Mouse (Mus musculus) urinary bladder, postnatal 0 days (tissue): ENCODE data around the gene Psmb1. TPM values are rescaled to one million over a fixed set of nuclear protein-coding genes. Genes with fewer than 3 reads are reported as not detected.

ENCODE experiments used
- polyA plus RNA-seq: library from polyadenylated mRNA; unstranded; fragments of >200 nt; fragmentation: Nextera tagmentation; extraction: Ambion mirVana; gene quantifications from 2 replicates; pipeline ENCODE4 v1.2.1, GENCODE M21; 2015

Psmb1 gene
- polyA plus RNA-seq: 205 and 219 TPM in 2 replicates

DNA sequence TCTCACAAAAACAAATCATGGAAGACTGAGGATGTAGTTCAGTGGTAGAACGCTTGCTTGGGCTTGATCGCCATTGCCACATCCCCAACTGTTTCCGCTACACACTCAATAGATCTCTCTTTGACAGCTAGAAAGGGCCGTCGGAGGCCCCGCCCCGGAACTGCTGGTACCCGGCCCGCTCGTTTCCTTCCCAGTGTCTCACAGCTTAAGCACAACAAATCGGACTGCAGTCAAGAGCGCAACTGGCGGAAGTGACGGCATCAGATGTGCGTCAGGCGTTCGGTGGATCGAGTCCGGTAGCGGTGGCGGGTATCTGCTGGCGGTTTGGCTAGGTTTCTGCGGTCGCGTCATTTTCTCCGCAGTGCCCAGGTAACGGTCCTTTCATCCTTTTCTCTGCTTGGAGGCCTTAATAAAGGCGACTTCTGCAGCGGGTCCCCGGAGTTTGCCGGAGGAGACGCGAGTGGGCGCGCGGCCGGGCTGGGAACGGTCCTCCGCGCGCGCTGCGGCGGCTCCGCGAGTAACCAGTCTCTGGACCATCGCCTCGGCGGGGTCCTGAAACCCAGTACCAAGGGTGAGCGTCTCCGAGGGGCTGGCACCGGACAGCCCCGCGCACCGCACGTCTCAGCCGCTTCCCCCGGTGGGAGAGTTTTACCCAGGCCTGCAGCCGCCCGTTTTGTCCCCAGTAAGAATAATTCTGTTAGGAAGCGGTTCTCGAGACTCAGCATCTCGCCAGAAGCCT lies at the start of gene Psmb1, which contains the start of gene Tbp:
Gene Psmb1, minus strand, starts transcription at position 96 of the 739 bp plus-strand sequence.
Gene Tbp, plus strand, starts transcription at position 233 of the 739 bp plus-strand sequence.

DNA sequence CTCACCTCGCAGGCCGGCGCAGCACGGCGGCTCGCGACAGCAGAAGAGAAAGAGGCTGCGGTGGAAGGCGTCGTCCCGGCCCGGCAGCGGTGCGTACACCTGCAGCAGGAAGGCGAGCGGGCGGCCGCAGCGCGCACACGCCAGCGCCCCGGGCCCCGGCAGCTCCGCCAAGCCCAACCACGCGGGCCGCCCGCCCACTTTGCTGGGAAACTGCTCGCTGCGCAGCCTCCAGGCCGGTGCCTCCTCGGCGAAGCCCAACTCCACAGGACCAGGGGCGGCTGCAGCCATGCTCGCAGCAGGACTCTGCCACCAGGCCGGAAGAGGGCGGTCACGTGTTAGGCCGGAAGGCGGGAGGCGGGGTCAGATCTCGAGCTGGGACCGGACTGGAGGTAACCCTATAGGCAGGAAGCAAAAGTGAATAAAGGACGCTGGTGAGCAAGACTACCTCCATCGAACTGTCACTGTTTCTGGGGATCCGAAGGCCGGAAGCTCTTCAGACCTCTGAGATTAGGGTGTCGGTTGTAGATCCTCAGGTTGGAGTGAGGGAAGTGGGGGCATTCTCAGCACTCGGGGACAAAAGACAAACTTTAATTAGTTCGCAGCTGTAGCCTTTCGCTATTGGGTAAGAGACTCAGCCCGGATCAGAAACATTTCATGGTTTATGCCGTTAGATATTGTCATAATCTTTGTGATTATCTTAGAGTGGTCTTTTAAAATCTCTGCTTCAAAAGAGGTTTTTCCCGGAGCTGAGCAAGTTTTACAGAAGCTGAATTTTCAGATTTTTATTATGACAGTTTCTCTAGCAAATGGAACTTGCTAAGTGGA lies 27.6 kb upstream of the Psmb1 start, which contains the start of gene Pdcd2:
Gene Pdcd2, minus strand, starts transcription at position 316 of the 825 bp plus-strand sequence.

Other genes starting within 250 kb of the Psmb1 start
- 1.3 and 1.9 TPM in 2 replicates for gene Dll1, start 122.9 kb downstream of the Psmb1 start, polyA plus RNA-seq
- gene Fam120b, start 103.5 kb downstream of the Psmb1 start, polyA plus RNA-seq: 10.9 and 12.3 TPM in 2 replicates
- 17.7 and 19.2 TPM in 2 replicates for gene Tbp, start 137 bp upstream of the Psmb1 start, polyA plus RNA-seq
- 25.5 and 26.4 TPM in 2 replicates for gene Pdcd2, start 27.6 kb upstream of the Psmb1 start, polyA plus RNA-seq
- gene Prdm9, start 64.6 kb upstream of the Psmb1 start, polyA plus RNA-seq: 0.93 and 1.0 TPM in 2 replicates
- gene Chd1, start 205.2 kb upstream of the Psmb1 start, polyA plus RNA-seq: 14.2 and 15.4 TPM in 2 replicates